Mouse (Mus musculus): ENCODE measurements around the gene Banf2.

Banf2 gene

DNA sequence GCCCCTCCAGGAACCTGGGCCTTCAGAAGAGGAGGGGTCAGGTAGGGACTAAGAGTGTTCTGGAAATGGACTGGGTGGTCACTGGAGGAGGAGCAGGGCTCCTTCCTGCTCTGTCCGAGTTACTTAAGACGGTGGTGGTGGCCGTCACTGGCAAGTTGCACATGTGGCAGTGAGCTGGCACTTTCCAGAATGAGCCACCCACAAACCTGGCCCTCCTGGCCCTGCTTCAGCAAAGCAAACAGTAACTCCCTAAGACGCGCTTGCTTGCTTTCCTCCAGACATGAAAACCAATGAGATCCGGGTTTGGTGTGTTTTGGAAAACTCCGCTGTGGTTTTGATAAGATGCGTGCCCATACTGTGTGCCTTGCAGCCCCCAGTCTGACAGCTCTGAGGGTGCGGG lies 7.5 kb upstream of the Banf2 start:
- DNase-seq (ENCODE audit: low read depth, low spot score) = no peak

GRCm38 (mm10) chr2:144026456-144026855 lies 6.4 kb upstream of the Banf2 start:
- DNase-seq (ENCODE audit: low read depth, low spot score) = no peak

DNA sequence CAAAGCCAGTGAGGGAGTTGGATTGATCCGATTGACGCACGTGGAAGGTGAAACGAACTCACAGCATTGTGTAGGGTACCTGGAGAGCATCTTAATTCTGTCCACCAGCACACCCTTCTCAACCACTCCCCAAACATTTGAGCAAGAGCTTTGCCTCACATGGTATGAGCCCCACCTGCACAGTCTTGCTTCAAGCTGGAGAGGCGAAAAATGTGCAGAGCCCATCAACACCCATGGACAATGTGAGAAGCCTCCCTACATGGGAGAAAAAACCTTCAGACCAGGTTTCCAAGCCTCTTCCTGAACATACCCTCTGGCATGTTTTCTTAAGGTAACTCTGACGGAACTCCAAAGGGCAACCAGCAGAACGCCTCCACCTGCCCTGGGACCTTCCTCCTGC lies 2.1 kb upstream of the Banf2 start:
- no peak for DNase-seq (ENCODE audit: low read depth, low spot score)

GRCm38 (mm10) chr2:144044726-144045125 lies 11.9 kb downstream of the Banf2 start:
- no peak for DNase-seq (ENCODE audit: low read depth, low spot score)

GRCm38 (mm10) chr2:144045756-144046560 lies 13.1 kb downstream of the Banf2 start:
- no peak for DNase-seq (ENCODE audit: low read depth, low spot score)

- DNase-seq (ENCODE audit: low read depth, low spot score) = no peak
These were observed 14.1 kb downstream of the Banf2 start for GRCm38 (mm10) chr2:144046916-144047315.

DNA sequence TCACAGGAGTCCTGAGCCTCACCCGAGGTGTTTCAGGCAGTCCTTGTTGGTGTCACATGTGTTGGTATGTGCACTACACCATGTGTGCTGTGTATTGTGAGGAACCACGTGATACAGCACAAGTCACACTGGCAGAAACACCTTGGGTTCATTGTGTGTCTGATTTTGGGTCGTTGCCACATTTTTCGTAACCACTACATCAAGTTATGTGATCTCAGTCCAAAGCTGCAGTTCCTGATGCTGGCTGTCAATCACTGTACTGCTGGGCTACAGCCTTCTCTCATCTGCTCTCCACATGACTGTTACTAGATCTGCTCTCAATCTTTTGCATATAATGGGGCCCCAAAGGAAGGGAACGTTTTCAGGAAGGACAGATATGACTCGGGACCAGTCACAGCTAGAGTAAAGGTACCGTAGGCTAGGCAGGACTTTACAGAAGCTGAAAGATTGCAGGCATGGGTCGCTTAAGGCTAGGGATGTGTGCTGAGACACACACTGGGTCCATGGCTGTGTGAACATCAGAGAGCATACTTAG lies 17.4 kb downstream of the Banf2 start:
- no peak for DNase-seq (ENCODE audit: low read depth, low spot score)

DNA sequence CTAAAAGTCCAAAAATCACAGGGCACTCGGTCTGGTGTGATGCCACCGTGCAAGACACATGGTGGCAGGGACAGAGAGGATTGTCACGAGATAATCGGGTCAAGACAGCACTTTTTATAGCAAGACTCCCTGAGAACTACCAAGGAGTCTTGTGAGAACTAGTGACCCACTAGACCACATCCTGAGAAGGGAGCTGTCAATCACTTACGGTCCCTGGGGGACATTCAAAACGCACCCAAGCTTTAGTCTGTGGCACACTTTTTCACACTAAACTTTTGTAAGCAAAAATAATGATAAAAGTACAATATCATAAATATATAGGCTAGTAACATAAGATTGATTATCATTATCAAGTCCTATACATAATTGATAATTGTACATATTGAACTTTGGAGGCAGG lies 18.0 kb downstream of the Banf2 start:
- DNase-seq (ENCODE audit: low read depth, low spot score) = no peak

DNA sequence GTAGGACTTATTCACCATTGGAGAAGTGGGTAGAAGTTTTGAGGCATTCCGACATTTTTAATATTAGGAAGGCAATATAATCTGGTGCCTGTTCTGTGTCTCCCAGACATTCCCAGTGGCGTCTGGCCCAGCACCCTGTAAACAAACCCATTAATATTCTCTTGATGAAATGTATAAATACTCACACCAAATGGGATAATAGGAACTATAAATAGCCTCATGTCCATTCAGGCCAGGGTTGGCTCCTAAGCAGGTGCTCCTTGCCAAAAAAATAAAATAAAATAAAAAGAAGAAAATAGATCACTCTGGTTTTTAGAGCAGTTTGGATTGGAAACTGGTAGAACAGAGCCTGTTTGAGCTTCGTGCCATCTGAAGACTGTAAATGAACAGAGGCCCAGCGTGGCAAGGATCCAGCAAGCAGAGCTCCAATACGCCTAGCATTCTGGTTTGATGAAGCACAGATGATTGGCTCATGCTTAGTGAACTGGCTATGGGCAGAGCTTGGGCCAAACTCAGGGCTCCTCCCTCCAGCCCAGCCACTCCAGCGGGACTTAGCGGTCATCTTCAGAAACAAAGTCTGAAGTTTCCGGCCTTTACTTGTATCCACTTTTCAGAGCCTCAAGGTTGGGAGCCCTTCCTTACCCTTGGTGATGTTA lies 19.7 kb downstream of the Banf2 start:
- DNase-seq (ENCODE audit: low read depth, low spot score) = no peak

GRCm38 (mm10) chr2:144057735-144058134 lies 24.9 kb downstream of the Banf2 start:
- DNase-seq (ENCODE audit: low read depth, low spot score) = no peak

DNA sequence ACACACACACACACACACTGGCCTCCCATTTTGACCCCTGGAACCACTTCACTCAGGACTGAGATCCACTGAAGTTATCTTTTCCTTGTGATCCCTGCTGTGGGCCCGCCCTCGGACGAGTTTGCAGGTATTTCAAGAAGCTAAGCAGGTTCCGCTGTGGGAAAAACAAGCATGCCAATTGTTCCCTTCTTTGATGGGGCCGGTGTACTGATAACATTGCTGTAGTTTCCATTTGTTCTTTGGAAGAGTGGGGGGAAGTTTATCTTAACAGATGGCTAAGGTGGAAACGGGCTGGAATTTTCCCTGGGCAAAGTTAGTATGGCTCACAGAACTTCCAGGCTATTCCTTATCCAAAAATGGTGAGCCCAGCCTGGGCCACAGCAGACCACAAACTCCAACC lies 28.8 kb downstream of the Banf2 start:
- no peak for DNase-seq (ENCODE audit: low read depth, low spot score)

DNA sequence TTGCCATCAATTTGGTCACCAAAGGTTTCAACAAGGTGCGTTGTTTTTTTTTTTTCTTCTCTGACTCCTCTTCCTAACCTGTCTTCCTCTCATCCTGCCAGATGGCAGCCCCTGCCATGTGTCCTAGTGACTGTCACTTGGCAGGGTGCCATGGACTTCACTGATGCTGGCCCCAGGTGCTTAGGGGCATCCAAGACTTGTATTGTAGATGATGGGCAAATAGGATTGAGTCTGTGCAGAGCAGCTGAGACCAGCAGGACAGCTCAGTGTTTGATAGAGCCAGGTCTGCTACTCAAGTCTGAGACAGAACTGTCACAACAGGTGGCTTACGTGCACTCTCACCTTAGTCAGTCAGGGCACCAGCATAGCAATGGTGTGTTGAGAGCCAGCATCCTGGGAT lies 32.6 kb downstream of the Banf2 start:
- no peak for DNase-seq (ENCODE audit: low read depth, low spot score)

DNA sequence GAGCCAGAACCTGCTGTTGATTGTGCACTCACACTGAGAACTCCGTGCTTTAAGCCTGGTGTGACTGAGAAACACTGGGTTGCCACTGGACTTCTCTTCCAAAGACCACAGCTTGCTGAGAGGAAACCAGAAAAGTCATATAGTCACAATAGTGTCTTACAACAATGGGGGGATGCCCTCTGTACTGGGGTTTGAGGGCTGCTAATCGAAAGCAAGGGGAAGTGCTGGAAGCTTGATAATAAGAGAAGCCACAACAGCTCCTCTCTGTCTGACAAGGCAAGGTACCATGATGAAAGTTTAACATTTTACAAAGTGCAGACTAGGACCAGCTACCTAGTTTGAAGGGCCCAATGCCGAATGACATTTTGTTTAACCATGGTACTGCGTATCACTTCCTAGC lies 36.8 kb downstream of the Banf2 start:
- no peak for DNase-seq (ENCODE audit: low read depth, low spot score)

DNA sequence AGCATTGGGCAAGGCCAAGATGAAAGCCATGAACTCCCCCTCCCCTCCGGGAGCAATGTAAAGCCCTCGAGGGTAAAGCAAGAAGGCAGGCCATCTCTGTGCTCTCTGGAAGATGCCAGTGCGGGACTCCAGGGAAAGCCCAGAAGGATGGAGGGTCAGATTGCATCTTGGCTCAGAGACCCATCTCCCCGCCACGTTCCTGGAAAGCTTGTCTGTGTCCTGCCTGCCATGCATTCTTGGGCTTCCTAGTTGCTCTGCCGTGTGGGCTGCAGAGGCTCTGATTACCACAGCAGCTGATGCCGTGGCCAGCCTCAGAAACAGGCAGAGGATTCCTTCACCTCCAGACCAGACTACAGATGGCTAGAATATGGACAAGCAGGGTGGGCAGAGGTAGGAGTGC lies 37.6 kb downstream of the Banf2 start:
- no peak for DNase-seq (ENCODE audit: low read depth, low spot score)

DNA sequence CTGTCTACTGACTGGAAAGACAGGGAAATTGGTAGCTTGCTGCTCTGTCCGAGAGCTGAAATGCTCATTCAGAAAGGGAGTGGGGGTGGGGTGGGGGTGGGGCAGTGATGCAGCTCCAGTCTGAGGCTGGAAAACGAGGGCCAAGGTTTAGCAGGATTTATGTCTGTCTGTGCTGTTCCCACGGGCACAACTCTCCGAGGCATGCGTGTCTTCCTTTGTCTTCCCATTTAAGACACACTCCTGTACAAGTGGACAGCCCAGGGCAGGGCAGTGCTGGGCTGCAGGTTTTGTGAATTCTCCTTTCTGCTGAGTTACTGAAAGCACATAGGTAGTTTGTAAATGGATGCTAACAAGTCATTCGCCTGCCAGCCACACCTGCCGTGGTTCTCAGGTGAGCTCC lies 39.8 kb downstream of the Banf2 start:
- no peak for DNase-seq (ENCODE audit: low read depth, low spot score)

GRCm38 (mm10) chr2:144074059-144074458 lies 41.2 kb downstream of the Banf2 start:
- DNase-seq (ENCODE audit: low read depth, low spot score) = no peak

DNA sequence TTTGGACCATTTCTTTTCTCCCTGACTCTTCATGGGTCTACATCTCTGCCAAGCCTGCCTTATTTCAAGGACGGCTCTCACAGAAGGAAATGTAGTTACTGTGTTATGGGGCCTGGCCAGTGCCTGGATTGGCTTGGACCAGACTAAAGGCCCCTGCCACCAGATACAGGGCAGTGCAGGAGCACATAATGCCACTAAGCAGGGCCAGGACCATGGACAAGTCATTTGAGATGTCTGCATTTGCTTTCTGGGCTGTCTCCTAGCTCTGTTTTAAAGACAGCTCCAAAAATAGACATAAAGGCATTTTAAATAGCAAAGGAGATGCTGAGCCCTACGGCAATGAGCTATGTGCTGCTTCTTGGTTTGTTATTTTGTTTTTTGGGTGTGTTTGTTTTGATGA lies 43.8 kb downstream of the Banf2 start:
- no peak for DNase-seq (ENCODE audit: low read depth, low spot score)

DNA sequence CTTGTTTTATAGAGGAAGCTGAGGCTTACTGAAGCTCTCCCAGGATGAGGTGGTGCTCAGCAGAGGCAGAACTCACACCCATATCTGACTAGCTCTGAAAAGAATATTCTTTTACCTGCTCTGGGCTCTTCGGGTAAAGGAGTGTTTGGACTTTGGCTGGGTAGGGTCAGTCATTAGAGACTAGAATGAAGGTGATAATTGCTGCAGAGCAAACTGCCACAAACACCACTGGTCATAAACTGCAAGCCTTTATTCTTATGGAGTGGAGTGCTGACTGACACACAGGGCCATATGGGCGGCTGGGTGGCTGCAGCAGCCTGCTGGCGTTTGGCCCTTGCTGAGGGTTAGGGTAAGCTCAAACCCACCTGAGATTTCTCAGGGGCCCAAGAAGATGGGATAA lies 46.0 kb downstream of the Banf2 start:
- no peak for DNase-seq (ENCODE audit: low read depth, low spot score)

GRCm38 (mm10) chr2:144086183-144086847 lies 53.5 kb downstream of the Banf2 start:
- DNase-seq (ENCODE audit: low read depth, low spot score) = no peak

DNA sequence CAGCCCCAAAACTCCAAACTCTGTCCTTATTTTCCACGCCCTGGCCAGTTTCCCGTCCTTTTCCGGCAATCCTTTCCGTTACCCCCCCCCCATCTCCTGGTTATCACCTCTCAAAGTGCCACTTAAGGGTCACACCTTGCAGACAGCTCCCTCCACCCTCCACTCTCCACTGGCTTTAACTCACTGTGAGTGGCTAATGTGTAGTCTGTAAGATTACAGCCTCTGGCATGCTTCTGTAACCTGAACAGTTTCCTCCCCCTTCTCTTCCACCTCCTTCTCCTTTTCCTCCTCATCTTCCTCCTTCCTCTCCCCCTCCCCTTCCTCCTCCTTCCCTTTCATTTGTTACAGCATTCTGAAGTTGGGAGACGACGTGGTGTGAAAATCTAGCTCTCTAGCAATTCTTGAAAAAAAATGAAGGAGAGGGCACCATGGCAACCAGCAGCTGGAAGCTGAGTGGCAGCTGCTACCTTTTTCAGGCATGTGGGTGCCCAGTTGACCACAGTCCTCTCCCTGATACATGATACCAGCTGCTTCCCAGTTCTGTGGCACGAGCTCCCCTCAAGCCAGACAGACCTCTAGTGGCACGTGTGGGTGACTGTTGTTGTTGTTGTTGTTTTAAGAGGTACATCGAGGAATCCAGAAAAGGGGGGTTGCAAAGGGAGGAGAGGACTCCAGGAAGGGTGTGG lies 55.2 kb downstream of the Banf2 start:
- DNase-seq (ENCODE audit: low read depth, low spot score) = no peak

DNA sequence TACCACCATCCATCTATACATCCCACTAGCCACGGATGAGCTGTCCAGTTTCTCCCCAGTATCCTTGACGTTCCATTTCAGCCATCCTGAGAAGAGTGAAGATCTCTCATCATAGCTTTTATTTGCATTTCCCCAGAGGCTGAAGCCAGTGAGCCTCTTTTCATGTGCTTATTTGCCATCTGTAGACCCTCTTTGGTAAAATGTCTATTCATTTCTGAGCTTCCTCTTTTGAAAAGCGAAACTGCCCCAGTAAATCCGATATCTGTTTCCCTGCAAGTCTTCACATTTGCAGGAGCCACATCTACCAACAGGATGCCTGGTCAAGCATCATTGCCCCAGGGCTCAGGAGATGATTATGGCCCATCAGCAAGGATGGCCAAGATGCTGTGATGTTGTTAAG lies 59.9 kb downstream of the Banf2 start:
- DNase-seq (ENCODE audit: low read depth, low spot score) = no peak

DNA sequence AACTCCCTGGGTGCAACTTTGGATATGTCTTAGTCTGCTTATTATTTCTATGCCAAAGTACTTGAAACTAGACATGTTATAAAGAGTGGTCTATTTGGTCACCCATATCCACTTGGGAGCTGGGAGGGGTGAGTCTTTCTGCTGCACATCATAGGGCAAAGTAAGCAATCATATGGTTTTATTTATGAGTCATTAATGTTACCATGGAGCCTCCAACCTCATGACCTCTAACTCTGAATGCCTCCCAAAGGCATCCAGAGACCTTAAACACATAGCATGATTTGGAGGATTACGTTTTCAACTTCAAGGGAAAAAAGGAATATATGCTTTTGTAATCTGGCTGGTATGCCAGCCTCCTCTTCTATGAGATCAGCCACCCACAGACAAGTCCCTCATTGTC lies 61.9 kb downstream of the Banf2 start:
- DNase-seq (ENCODE audit: low read depth, low spot score) = no peak
